Mouse (Mus musculus) testis, adult 2 months (tissue): Measurements from ENCODE around the gene Gnb1l. TPM values are rescaled to one million over a fixed set of nuclear protein-coding genes. Genes with fewer than 3 reads are reported as not detected.

Source experiments
- H3K27ac ChIP-seq: fragments of 200-500 bp; 2 replicates; pipeline ENCODE4 v1.5.1; 2012; ENCODE audit warnings: low read depth, low read length; ENCODE audit not compliant: control insufficient read depth, insufficient read depth
- H3K27me3 ChIP-seq: fragments of 200-500 bp; 2 replicates; pipeline ENCODE4 v1.6.1; 2012; ENCODE audit warnings: mild to moderate bottlenecking, low read length, moderate library complexity; ENCODE audit not compliant: control insufficient read depth, insufficient read depth
- H3K36me3 ChIP-seq: fragments of 200-500 bp; 2 replicates; pipeline ENCODE4 v1.6.1; 2012; ENCODE audit warnings: mild to moderate bottlenecking, low read length; ENCODE audit not compliant: control insufficient read depth, insufficient read depth
- H3K4me1 ChIP-seq: fragments of 200-500 bp; 2 replicates; pipeline ENCODE4 v1.6.1; 2012; ENCODE audit warnings: low read length; ENCODE audit not compliant: control insufficient read depth, insufficient read depth
- H3K4me3 ChIP-seq: fragments of 200-500 bp; 2 replicates; pipeline ENCODE4 v1.5.1; 2012; ENCODE audit warnings: low read depth, mild to moderate bottlenecking, low read length, moderate library complexity, mixed read lengths; ENCODE audit not compliant: control insufficient read depth
- CTCF ChIP-seq: fragments of 200-500 bp; IDR thresholded peaks from 2 replicates; pipeline ENCODE4 v1.5.1; 2012; ENCODE audit warnings: low read depth, mild to moderate bottlenecking, inconsistent platforms, low read length, moderate library complexity; ENCODE audit not compliant: control insufficient read depth, insufficient read depth, insufficient replicate concordance
- POLR2A ChIP-seq: fragments of 200-500 bp; IDR thresholded peaks from 2 replicates; pipeline ENCODE4 v1.6.1; 2012; ENCODE audit warnings: low read depth, mild to moderate bottlenecking, inconsistent platforms, low read length, moderate library complexity; ENCODE audit not compliant: control insufficient read depth
- polyA plus RNA-seq: library from polyadenylated mRNA; depleted of rRNA; stranded (reverse); fragments of >200 nt; gene quantifications from 2 replicates; pipeline ENCODE4 v1.2.3, GENCODE M21; 2012

The Gnb1l gene
- polyA plus RNA-seq, 1 experiment = 75.5 TPM

DNA sequence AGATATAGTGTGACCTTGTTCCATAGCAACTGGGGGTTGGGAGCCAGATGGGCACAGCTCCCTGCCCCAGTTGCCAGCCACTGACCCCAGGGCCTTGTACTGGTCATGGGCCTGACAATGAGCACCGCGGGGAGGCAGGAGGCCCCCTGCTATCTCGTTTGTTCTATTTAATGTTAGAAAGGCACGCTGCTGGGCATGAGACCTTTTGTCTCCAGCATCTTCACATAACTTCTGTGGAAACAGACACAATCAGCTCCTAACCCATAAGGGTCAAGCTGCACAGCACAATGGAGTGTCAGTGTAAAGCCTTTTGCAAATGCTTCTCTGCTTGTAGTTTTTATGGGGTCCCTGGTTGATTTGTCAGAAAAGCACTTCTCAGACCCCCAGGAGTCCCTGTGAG, 14.1 kb upstream of the Gnb1l start:
- no peaks in the 10 kb centered on the region for H3K36me3 ChIP-seq
- TF ChIP-seq CTCF (no peak), POLR2A (no peak)
- no peaks in the 10 kb centered on the region for H3K27me3 ChIP-seq
- H3K4me1 ChIP-seq = no peaks in the 10 kb centered on the region
- no peak overlapping the region for H3K4me3 ChIP-seq
- no peak overlapping the region for H3K27ac ChIP-seq

- Histone ChIP-seq H3K4me1 (no peaks in the 10 kb centered on the region), H3K4me3 (no peak overlapping the region), H3K36me3 (no peaks in the 10 kb centered on the region), H3K27ac (no peak overlapping the region), H3K27me3 (no peaks in the 10 kb centered on the region)
- TF ChIP-seq POLR2A (no peak), CTCF (no peak)
These were observed 13.6 kb upstream of the Gnb1l start for GRCm38 (mm10) chr16:18484794-18485435.

GRCm38 (mm10) chr16:18486126-18486525, 12.4 kb upstream of the Gnb1l start:
- TF ChIP-seq CTCF (no peak), POLR2A (no peak)
- no peaks in the 10 kb centered on the region for H3K4me1 ChIP-seq
- H3K27ac ChIP-seq = no peak overlapping the region
- no peak overlapping the region for H3K4me3 ChIP-seq
- no peaks in the 10 kb centered on the region for H3K36me3 ChIP-seq
- H3K27me3 ChIP-seq = no peaks in the 10 kb centered on the region

- Histone ChIP-seq H3K27me3 (no peaks in the 10 kb centered on the region), H3K27ac (no peak overlapping the region), H3K36me3 (no peaks in the 10 kb centered on the region), H3K4me3 (no peak overlapping the region), H3K4me1 (no peaks in the 10 kb centered on the region)
- TF ChIP-seq CTCF = no peak
- TF ChIP-seq POLR2A = no peak
These were observed 8.2 kb upstream of the Gnb1l start for GRCm38 (mm10) chr16:18490281-18490680.

- Histone ChIP-seq H3K4me3 (no peak overlapping the region), H3K27ac (no peak overlapping the region), H3K27me3 (no peaks in the 10 kb centered on the region), H3K36me3 (no peaks in the 10 kb centered on the region), H3K4me1 (no peaks in the 10 kb centered on the region)
- TF ChIP-seq CTCF = no peak
- TF ChIP-seq POLR2A = no peak
These were observed 7.6 kb upstream of the Gnb1l start for GRCm38 (mm10) chr16:18490894-18491293.

GRCm38 (mm10) chr16:18497865-18498515, 523 bp upstream of the Gnb1l start:
- peak overlapping the region; percentile 84 for H3K27ac ChIP-seq
- H3K4me3 ChIP-seq = peak overlapping the region; percentile 91
- no peaks in the 10 kb centered on the region for H3K27me3 ChIP-seq
- peaks cover 8% of the 10 kb centered on the region for H3K4me1 ChIP-seq
- TF ChIP-seq CTCF (no peak), POLR2A (no peak)
- no peaks in the 10 kb centered on the region for H3K36me3 ChIP-seq

DNA sequence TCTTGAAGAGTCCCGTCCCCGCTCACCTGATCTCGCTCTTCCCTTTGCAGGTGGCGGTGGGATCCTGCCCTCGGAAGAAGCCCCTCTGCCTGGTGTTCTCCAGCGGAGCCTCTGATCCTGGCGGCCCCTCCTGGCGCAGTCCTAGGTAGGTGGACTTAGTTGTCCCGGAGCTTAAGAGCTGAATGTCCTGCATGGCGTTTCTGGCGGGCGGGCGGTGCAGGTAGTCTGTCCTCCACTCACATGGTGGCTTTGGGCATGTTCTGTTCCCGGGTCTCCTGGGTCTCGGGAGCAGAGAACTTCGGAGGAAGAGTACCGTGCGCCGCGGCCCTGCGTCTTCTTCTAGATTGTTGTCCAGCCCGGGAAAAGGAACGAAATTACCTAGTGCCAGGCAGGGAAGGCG, 483 bp downstream of the Gnb1l start:
- Histone ChIP-seq H3K27ac (peak overlapping the region; percentile 64), H3K4me3 (peak overlapping the region; percentile 91), H3K36me3 (no peaks in the 10 kb centered on the region), H3K4me1 (peaks cover 8% of the 10 kb centered on the region), H3K27me3 (no peaks in the 10 kb centered on the region)
- TF ChIP-seq CTCF (no peak), POLR2A (no peak)

GRCm38 (mm10) chr16:18501531-18501930, 3.0 kb downstream of the Gnb1l start:
- H3K27me3 ChIP-seq = no peaks in the 10 kb centered on the region
- no peak overlapping the region for H3K4me3 ChIP-seq
- no peak overlapping the region for H3K27ac ChIP-seq
- TF ChIP-seq CTCF = no peak
- no peaks in the 10 kb centered on the region for H3K36me3 ChIP-seq
- peaks cover 8% of the 10 kb centered on the region for H3K4me1 ChIP-seq
